Mouse (Mus musculus): ENCODE data around the gene Tcf7l1. TPM values are rescaled to one million over a fixed set of nuclear protein-coding genes. Genes with fewer than 3 reads are reported as not detected.
A peak's percentile ranks its signal among the peaks of the same experiment; 100 is the strongest.

Gene Tcf7l1
- total RNA-seq, 2 experiments from 2014 or later: 15.0 to 17.8 TPM

GRCm38 (mm10) chr6:72714726-72715125 is 74.3 kb downstream of the Tcf7l1 start:
- intact Hi-C loops (cut with DNase I): loop anchor here (2.0 kb wide), 1 partner anchor 74 kb away; the partner anchor contains the start of gene Tcf7l1
- peak; percentile 45 to 56 for DNase-seq

- intact Hi-C loops (cut with DNase I): loop anchor here (2.0 kb wide), 1 partner anchor 75 kb away; the partner anchor contains the start of gene Tcf7l1
- no peak for DNase-seq
Measured at GRCm38 (mm10) chr6:72714250-72714649, 74.8 kb downstream of the Tcf7l1 start.

- no peak for DNase-seq
- intact Hi-C loops (cut with DNase I): no loop called here
Measured at GRCm38 (mm10) chr6:72711508-72712081, 77.5 kb downstream of the Tcf7l1 start.

- DNase-seq: no peak
- intact Hi-C loops (cut with DNase I): no loop called here
Measured at GRCm38 (mm10) chr6:72710897-72711507, 78.1 kb downstream of the Tcf7l1 start.

- no peak for DNase-seq
- intact Hi-C loops (cut with DNase I): no loop called here
Measured at GRCm38 (mm10) chr6:72699467-72700126, 89.5 kb downstream of the Tcf7l1 start.

- intact Hi-C loops (cut with DNase I): no loop called here
- no peak for DNase-seq
Measured at GRCm38 (mm10) chr6:72698559-72698958, 90.5 kb downstream of the Tcf7l1 start.

- intact Hi-C loops (cut with DNase I): no loop called here
- no peak for DNase-seq
Measured at GRCm38 (mm10) chr6:72696601-72697335, 92.3 kb downstream of the Tcf7l1 start.

GRCm38 (mm10) chr6:72694791-72695204 is 94.3 kb downstream of the Tcf7l1 start:
- DNase-seq: no peak
- intact Hi-C loops (cut with DNase I): no loop called here

- DNase-seq: no peak
Measured at GRCm38 (mm10) chr6:72694047-72694790, 94.8 kb downstream of the Tcf7l1 start.

GRCm38 (mm10) chr6:72692469-72692868 is 96.6 kb downstream of the Tcf7l1 start:
- intact Hi-C loops (cut with DNase I): no loop called here
- DNase-seq: no peak

More at GRCm38 (mm10) chr6:72694047-72694790, 94.8 kb downstream of the Tcf7l1 start:
- intact Hi-C loops (cut with DNase I): no loop called here

- intact Hi-C loops (cut with DNase I): no loop called here
Measured at GRCm38 (mm10) chr6:72691549-72691948, 97.5 kb downstream of the Tcf7l1 start.

GRCm38 (mm10) chr6:72690595-72690994 is 98.5 kb downstream of the Tcf7l1 start:
- no peak for DNase-seq
- intact Hi-C loops (cut with DNase I): no loop called here

More at GRCm38 (mm10) chr6:72691549-72691948, 97.5 kb downstream of the Tcf7l1 start:
- no peak for DNase-seq

GRCm38 (mm10) chr6:72690001-72690400 is 99.1 kb downstream of the Tcf7l1 start:
- intact Hi-C loops (cut with DNase I): no loop called here
- no peak for DNase-seq

GRCm38 (mm10) chr6:72689046-72689445 is 100.0 kb downstream of the Tcf7l1 start:
- no peak for DNase-seq
- intact Hi-C loops (cut with DNase I): no loop called here

- peak; percentile 44 to 61 for DNase-seq
- intact Hi-C loops (cut with DNase I): no loop called here
Measured at GRCm38 (mm10) chr6:72685165-72685564, 103.9 kb downstream of the Tcf7l1 start.

- intact Hi-C loops (cut with DNase I): loop anchor here (5.0 kb wide), 1 partner anchor 58 kb away; no protein-coding TSS in a partner anchor
Measured at GRCm38 (mm10) chr6:72684260-72684805, 104.7 kb downstream of the Tcf7l1 start.

GRCm38 (mm10) chr6:72682238-72682637 is 106.8 kb downstream of the Tcf7l1 start:
- DNase-seq: no peak
- intact Hi-C loops (cut with DNase I): loop anchor here (5.0 kb wide), 1 partner anchor 60 kb away; no protein-coding TSS in a partner anchor

More at GRCm38 (mm10) chr6:72684260-72684805, 104.7 kb downstream of the Tcf7l1 start:
- peak in 1 of 2 experiments; percentile 46 for DNase-seq

- DNase-seq: no peak
- intact Hi-C loops (cut with DNase I): loop anchor here (5.0 kb wide), 1 partner anchor 61 kb away; no protein-coding TSS in a partner anchor
Measured at GRCm38 (mm10) chr6:72680936-72681335, 108.1 kb downstream of the Tcf7l1 start.

GRCm38 (mm10) chr6:72678631-72679030 is 110.4 kb downstream of the Tcf7l1 start:
- intact Hi-C loops (cut with DNase I): no loop called here
- DNase-seq: peak in 1 of 2 experiments; percentile 50
